Mouse (Mus musculus) urinary bladder, postnatal 36 days (tissue): ENCODE measurements around the gene Mettl27.
"Not testable (repeated sequence)": the region's sequence is repeated elsewhere in the genome, so short reads cannot be mapped to it uniquely, and the experiment has no call there.

ENCODE experiments used
- DNase-seq, 2 experiments: peaks; one replicate each; pipeline ENCODE4 v3.0.0; 2022; ENCODE audit warnings: low spot score in 2 of 2, mixed read lengths in 1 of 2

Mettl27 gene

GRCm38 (mm10) chr5:134920106-134920687 is 12.0 kb upstream of the Mettl27 start:
- DNase-seq = no peak

GRCm38 (mm10) chr5:134921106-134921505 is 11.1 kb upstream of the Mettl27 start:
- DNase-seq = no peak

- DNase-seq = no peak
Observed at GRCm38 (mm10) chr5:134923141-134923540, 9.0 kb upstream of the Mettl27 start.

- DNase-seq = no peak
Observed at GRCm38 (mm10) chr5:134926726-134927125, 5.4 kb upstream of the Mettl27 start.

- no peak for DNase-seq
Observed at GRCm38 (mm10) chr5:134929988-134930387, 2.2 kb upstream of the Mettl27 start.

GRCm38 (mm10) chr5:134932903-134933276 is 722 bp downstream of the Mettl27 start:
- DNase-seq = peak in 1 of 2 experiments; percentile 72

- DNase-seq = no peak
Observed at GRCm38 (mm10) chr5:134933281-134933680, 1.1 kb downstream of the Mettl27 start.

- DNase-seq = not testable (repeated sequence)
Observed at GRCm38 (mm10) chr5:134933686-134934085, 1.5 kb downstream of the Mettl27 start.

- DNase-seq = no peak
Observed at GRCm38 (mm10) chr5:134934666-134935065, 2.5 kb downstream of the Mettl27 start.

GRCm38 (mm10) chr5:134936051-134936450 is 3.9 kb downstream of the Mettl27 start:
- DNase-seq = no peak

GRCm38 (mm10) chr5:134936626-134937185 is 4.5 kb downstream of the Mettl27 start:
- peak in 1 of 2 experiments; percentile 64 for DNase-seq

GRCm38 (mm10) chr5:134939069-134939468 is 6.9 kb downstream of the Mettl27 start:
- no peak for DNase-seq

- DNase-seq = not testable (repeated sequence)
Observed at GRCm38 (mm10) chr5:134939554-134939953, 7.4 kb downstream of the Mettl27 start.

GRCm38 (mm10) chr5:134941472-134942209 is 9.5 kb downstream of the Mettl27 start:
- peak; percentile 70 to 72 for DNase-seq

- DNase-seq = no peak
Observed at GRCm38 (mm10) chr5:134942740-134943139, 10.6 kb downstream of the Mettl27 start.

GRCm38 (mm10) chr5:134944179-134944578 is 12.0 kb downstream of the Mettl27 start:
- DNase-seq = no peak

- DNase-seq = no peak
Observed at GRCm38 (mm10) chr5:134945266-134945959, 13.2 kb downstream of the Mettl27 start.

- no peak for DNase-seq
Observed at GRCm38 (mm10) chr5:134946063-134946856, 14.1 kb downstream of the Mettl27 start.

GRCm38 (mm10) chr5:134946857-134947255 is 14.7 kb downstream of the Mettl27 start, which contains the start of gene Cldn4:
Cldn4 (minus strand) TSS chr5:134946934.
- peak; percentile 86 to 87 for DNase-seq

GRCm38 (mm10) chr5:134947420-134948084 is 15.4 kb downstream of the Mettl27 start:
- DNase-seq = no peak

- DNase-seq = no peak
Observed at GRCm38 (mm10) chr5:134948085-134948439, 15.9 kb downstream of the Mettl27 start.
